Mouse (Mus musculus) gastrocnemius, adult 8-10 months (tissue): ENCODE measurements around the gene Tars2. TPM values are rescaled to one million over a fixed set of nuclear protein-coding genes. Genes with fewer than 3 reads are reported as not detected.

Experiments used
- DNase-seq, 2 experiments: peaks; one replicate each; pipeline ENCODE4 v3.0.0; 2022; ENCODE audit warnings: low spot score in 2 of 2
- total RNA-seq, 4 experiments: library from RNA; stranded (reverse); gene quantifications; 2 replicates each; pipeline ENCODE4 v1.2.4; 2022

Gene Tars2
- total RNA-seq, 4 experiments from 2014 or later: 21.8 to 27.4 (median 26.8) TPM

DNA sequence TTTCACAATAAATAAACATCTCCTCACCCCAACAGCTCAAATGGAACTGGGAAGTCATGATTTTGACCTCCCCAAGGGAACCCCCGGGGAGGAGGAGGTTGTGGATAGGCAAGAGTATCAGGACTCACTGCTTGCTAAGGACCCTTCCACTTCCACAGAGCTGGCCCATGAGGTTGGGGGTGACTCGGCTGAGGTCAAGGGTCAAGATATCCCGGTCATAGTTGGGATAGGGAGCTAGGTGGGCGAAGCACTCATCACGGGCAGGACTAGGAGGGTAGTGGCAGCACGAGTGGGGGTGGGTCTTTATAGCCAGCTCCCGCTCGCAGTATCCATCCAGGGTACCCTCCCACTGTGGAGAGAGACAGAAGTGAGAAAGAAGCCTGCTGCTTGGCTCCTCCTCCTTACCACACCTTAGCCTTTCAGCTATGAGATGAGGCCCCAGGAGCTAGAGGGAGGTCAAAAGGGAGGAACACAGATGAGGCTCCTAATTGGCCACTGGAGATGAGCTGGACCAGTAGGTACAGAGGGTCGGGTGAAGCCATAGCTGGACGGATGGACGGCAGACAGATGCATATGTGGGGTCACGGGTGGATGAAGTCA lies 24.8 kb downstream of the Tars2 start:
- no peak for DNase-seq

DNA sequence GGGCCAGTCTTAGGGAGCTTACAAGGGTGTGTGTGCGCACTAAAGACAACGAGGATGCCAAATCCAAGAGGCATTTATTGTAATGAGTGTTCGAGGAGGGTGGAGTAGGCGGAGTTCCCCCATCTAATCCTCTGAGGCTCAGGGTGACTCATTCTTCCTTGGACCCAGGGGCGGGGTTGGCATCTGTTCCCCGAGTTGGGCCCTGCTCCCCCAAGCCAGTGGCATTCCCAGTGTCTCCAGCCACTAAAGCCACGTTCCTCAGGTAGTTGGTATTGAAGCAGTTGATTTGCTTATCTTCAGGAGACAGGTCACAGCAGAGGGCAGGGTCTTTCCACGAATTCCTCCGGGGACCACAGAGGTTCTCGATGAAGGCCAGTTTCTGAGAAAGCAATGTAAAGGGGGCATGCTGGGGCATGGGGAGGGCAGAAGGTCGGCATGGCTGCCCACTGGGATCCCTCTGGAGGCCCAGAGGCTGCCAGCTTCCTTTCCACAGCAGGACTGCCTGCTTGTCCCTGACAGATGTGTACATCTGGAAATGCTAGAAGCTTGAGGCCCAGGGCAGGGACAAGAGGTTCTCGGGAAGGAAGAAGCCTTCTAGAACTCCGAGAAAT lies 25.8 kb downstream of the Tars2 start:
- peak; percentile 48 to 59 for DNase-seq

DNA sequence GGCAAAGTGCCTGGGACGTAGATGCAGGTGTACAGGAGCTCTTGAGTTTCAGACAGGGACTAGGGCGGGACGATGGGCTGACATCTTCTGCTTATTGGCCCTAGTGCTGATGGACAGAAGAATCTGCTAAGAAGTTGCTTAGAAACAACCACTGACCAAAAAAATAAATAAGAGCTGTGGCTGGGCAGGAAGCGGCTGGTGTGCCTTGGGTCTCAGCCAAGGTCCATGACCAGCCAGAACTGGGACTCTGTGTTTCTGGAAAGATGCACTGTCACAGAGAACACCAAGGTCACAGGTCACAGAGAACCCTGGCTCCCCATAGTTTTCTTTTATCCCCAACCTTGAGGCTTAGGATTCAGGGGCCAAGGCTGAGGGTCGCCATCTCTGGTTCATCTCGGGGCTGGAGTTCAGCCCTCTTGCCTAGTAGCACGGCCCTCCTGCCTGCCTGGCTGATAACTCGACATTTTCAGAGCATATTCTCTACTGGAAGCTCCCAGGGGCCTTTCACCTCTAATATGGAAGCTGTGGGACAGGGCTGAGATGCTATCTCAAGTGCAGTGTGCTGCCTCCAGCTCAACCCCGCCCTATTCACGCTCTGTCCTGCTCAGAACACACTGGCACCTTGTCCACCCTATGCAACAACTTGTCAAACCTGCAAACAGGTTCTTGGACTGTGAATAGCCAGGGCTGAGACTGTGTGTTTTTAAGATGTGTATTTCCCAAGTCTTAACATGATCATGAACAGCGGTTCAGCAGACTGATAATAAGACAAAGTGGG lies 27.1 kb downstream of the Tars2 start:
- no peak for DNase-seq

DNA sequence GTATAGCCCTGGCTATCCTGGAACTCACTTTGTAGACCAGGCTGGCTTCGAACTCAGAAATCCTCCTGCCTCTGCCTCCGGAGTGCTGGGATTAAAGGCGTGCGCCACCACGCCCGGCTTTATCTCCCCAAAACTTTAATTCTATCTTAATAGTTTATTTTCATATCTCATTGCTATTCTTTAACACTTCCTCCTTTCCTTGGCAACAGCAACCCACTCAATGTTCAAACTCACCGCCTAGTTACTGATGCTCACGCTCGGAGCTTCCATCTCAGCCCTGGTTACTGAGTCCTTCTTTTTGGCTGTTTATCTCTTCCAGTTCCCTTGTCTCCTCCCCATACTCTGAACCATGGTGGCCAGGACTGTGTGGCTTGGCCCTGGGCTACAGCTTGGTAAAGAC lies 27.7 kb downstream of the Tars2 start:
- no peak for DNase-seq

DNA sequence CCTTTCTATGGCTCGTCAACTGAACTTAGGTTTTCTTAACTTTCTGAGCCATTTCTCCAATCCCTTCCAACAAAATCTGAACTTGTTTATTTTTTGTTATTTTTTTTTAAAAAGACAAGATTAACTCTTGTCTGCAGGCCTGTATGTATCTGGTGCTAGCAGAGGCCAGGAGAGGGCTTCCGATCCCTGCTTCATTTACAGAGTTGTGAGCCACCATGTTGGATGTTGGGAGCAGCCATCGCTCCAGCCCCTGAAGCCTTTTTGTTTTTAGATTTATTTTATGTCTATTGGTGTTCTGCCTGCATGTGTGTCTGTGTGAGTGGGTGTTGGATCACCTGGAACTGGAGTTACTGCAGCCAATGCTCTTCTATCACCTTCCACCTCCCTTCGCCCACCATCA lies 28.2 kb downstream of the Tars2 start:
- no peak for DNase-seq

DNA sequence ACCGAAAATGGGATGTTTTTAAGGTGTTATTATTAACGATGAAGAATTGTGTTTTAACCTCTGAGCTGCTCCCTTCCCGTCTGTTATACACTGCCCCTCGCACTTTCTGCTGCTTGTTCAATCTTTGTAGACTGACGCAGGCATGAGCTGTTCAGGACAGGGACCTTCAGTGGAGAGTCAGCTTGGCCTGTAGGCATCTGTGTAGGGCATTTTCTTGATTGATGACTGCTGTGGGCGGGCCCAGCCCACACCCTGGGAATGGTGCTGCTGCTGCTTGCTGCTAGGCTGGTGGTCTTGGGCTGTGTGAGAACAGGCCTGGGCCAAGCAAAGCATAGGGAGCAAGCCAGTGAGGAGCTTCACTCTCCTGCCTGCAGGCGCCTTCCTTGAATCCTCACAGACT lies 29.6 kb downstream of the Tars2 start:
- no peak for DNase-seq

DNA sequence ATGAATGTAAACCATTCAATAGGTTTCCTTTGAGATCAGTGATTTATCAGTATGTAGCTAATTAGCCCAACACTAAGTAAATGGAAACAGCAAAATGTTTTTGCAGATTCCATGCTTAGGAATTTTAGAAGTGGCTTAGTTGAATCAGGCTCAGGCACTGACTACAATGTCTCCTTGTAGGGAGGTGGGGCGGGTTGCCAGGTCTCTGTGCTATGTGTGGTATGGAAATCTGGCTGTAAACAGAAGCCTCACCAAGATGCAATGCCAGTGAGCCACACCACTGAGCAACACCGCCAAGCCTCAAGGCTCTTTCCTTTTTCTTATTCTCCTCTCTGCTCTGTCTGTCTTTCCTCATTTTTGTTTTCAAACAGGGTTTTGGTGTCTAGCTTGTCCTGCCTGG lies 31.1 kb downstream of the Tars2 start:
- no peak for DNase-seq

DNA sequence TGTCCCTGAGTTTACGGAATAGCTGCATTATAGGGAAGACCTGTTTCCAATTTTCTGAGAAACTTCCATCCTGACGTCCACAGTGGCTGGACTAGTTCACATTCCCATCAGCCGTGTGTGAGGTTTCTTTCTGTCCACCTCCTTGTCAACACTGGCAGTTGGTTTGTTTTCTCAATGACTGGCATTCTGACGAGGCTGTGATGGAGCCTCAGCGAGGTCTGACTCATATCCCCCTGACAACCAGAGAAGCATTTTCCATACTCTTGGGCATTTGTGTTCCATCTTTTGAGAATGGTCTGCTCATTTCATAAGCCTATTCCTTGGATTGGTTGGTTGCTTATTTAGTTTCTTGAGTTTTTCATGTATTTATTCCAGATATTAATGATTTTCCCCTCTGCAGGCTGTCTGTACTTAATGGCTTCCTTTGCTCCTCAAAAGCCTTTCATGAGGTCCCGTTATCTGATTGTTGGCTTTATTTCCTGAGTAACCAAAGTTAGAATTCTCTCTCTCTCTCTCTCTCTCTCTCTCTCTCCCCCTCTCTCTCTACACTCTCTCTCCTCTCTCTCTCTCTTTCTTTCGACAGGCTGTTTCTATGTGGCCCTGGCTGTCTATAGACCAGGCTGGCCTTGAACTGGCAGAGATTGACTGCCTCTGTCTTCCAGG lies 33.2 kb downstream of the Tars2 start:
- DNase-seq: no peak

DNA sequence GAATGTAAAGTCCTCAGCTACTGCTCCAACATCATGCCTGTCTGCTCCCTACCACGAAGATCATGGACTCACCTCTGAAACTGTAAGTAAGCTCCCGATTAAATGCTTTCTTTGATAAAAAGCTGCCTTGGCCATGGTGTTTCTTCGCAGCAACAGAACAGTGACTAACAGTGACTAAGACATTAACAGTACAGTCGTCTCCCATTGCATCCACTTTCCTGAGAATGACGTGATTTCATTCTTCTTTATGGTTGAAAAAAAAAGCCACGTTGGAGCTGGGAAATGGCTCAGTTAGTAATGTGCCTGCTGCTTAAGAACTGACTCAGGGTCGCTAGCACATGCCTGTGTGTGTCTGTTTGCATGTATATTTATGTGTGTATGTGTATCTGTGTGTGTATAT lies 34.1 kb downstream of the Tars2 start:
- no peak for DNase-seq

DNA sequence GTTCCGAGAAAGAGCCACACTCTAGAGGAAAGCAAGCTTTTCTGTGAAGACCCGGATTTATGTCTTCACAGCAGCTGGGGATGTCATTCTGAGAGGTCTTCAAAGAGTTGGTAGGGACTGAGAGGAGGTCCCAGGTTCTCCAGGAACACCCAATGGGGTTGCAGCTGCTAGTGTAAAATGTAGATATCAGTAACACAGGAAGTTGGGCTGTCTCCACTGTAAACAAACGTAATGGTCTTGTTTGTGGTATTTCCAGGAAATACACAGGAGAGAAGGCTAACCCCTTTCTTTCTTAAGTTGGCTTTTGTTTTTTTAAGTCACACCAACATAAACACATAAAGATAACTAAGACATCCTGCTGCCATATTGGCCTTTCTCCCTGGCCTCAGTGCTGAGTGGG lies 37.6 kb downstream of the Tars2 start:
- DNase-seq: no peak

DNA sequence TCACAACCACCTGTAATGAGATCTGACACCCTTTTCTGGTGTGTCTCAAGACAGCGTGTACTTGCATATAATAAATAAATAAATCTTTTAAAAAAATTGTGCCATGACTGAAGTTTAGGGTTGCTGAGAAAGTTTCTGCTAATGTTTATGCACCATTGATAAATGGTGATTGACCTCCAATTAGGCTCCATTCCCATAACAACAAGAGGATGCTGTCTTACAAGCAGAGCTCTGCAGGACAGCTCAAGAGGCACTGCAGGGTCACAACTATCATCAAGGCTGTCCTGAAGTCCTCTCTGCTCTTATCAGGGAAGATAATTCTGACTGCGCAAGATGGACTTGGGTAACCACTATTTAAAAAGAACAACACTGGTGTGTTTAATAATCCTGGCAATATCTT lies 41.9 kb downstream of the Tars2 start:
- no peak for DNase-seq

DNA sequence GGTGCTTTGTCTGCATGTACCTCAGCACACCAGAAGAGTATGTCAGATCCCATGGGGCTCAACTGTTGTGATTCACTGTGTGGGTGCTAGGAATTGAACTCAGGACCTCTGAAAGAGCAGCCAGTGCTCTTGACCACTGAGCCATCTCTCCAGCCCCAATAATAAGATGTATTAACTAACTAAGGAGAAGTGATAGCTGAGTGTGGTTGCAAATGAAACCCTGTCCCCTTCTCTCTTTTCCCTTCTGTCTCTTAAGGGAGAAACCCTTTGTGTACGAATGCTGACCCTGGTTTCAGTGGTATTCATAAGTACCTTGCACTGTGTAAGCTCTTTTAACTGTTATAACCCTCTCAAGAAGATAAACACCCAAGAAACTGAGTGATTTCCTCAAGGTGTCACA lies 43.9 kb downstream of the Tars2 start:
- DNase-seq: no peak

DNA sequence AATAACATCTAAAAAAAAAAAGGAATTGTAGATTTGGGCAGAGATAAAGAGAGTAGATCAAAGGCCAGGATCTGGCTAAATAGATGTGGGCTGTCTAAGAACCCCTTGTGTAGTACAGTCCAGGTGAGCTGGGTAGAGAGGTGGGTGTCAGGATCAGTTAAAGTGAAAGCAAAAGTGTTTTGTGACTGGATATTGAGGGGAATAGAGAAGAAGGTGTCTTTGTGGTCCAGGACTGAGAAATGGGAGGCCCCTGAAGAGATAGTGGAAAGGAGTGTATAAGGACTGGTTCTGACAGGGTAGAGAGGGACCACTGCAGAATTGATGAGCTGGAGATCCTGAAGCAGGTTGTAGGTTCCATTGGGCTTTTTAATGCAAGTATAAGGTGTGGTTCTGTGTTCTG lies 50.0 kb downstream of the Tars2 start:
- DNase-seq: no peak

DNA sequence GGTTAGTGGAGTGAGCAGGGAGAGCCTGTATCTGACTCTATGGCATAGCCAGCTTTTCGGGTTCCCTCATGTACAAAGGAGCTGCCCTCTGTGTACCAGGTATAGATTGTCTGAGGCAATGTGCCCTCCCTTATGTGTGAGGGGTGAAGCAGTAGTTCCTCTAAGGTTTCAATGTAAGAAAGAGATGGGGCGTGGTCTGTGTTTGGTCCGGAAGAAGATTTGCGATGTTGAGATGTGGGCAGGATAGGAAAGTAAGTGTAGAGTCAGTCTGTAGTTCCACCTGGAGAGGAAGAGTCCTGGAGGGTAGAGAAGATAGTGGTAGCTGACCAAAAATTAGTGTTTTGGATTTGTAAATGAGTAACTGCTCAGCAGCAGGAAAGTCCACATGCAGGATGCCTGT lies 51.0 kb downstream of the Tars2 start:
- DNase-seq: no peak

DNA sequence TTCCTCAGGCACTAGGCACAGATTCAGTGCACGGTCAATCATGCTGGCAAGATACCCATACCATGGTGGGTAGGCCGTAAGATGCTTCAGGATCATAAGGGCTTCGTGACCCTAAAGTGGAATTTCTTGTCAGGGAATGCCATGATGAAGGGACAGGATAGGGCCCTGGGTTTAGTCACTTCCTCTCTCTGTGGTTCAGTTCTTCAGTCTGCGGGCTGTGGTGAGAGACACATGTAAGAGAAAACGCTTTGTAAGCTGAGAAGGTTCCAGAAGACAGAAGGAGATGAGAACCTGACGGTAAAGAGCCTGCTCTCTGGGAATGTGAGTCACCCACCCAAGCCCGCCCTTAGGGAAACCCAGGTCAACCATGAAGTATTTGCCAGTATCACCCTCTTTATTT lies 52.5 kb downstream of the Tars2 start:
- no peak for DNase-seq

DNA sequence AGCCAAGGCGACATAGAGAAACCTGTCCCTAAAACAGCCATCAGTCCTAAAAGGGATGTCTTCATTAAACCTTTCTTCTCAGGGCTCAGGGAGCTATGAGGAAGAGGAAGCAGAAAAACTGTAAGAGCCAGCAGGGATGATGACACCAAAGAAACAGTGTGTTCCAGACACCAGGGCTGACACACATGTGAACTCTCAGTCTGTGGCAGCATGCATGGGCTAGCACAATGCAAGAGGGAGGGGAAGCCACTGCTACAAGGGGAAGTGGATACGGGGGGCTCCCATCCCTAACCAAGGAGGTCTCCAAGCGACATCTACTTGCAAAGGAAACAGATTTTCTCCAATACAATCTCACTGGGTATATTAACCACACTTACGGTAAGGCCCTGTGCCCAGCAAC lies 53.7 kb downstream of the Tars2 start:
- DNase-seq: no peak

DNA sequence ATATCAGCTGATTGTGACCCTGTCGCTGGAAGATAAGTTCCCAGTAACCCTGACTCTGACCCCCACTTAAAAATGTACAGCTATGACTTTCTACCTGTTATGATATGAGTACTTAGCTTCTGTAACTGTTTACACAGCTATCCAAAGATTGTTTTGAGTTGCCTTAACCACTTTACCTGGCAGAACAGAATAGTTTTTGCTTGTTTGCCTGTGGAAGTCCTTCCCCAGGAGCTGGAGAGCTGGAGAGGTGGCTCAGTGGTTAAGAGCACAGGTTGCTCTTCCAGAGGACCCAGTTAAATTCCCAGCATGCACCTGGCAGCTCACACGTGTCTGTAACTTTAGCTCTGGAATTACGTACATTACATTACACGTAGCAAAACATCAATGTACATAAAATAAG lies 55.4 kb downstream of the Tars2 start:
- no peak for DNase-seq

DNA sequence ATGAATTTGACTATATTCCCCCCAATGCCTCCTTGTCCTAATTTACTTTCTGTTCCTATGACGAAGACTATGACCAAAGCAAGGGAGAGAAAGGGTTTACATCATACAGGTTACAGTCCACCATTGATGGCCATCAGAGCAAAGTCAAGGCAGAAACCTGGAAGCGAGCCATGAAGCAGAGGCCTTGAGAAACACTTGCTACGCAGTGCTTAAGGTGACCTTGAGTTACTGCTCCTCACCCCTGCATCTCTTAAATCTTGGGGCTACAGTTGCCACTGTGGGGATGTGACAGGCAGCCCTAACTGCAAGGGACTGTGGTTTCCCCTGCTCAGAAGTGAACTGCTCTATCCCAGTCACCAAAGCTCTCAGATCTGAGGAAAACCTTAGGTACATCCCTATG lies 56.7 kb downstream of the Tars2 start:
- no peak for DNase-seq

DNA sequence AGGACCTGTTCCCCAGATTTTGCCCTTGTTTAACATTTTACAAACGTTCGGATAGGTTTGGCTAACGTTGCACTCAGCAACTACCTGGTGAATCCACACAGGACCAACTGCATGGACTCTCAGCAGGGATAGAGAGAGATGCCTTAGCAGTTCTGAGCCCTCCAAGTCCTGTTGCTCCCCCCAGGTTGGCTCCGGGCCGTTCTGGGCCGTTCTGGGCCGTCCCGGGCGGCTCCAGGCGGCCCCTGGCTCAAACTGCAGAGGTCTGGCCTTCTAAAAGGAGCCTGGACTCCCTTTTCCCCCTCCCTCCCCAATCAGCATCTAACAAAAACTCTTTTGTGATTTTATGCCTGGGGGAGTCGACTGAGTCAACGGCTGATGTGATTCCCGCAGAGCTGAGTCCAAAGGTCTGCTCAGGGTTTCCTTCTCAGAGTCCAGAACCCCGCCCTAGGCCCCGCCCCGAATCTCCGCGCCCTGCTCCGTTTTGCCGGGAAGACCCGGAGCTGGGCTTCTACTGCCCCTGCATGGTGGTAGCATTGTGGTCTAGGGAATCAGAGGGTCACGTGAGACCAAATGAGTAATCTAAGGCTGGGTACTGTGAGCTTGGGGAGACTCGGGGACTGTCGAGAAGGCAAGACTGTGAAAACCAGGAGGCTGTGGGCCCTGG lies 58.0 kb downstream of the Tars2 start:
- peak; percentile 66 to 75 for DNase-seq

DNA sequence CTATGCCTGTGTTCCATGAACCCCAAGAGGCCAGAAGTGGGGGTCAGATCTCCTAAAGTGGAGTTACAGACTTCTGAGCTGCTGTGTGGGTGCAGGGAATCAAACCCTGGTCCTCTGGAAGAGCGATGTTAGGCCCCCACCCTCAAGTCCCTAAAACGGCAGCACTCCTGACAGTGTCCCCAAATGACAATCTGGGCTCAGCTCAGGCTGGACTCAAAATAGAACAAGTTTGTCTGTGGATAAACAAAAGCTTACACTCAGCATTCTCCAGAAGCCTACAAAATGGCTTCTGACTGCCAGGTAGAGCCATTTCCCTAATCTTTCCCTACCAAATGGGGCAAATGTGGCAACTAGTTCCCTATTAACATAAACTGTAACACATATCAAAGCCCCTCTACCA lies 58.9 kb downstream of the Tars2 start:
- DNase-seq: no peak

DNA sequence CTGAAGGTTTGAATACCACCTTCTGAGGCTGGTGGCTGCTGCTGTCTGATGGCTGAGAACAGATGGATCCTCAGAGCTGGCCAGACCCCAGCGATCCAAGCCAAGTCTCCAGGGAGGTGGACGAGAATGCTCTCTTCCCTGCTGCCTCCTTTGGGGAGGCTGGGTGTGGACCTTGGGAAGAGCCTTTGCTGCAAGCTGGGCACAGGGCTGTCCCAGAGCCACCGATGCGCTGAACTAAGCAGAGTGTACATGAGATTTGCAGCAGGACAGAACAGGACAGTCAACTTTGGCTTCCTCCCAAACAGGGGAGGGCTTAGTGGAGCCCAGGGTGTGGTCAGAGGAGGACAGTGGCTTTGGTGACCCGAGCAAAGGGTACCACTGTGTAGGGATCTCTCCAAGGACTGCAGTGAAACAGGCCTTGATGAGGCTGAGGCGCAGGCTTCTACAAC lies 59.7 kb downstream of the Tars2 start:
- DNase-seq: peak; percentile 56 to 59

DNA sequence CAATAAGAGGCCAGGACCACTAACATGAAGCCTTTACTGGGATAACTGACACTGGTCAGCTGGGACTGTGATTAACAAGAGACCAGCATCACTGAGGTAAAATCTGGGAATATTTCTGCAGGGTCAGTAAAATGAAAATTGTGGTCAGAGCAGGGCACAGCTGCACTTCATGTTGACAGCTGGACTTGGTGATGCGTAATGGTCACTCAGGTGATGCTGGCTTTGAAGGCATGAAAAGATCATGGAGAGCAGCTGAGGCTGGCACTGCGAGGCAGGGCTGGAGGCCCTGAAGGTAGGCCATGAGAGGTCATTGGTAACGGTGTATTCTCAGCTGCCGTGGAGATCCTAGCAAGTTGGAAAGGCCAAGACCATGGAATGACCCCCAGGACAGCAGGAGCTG lies 61.7 kb downstream of the Tars2 start:
- DNase-seq: no peak
